Mouse (Mus musculus): ENCODE data around the gene Gbp6. TPM values are rescaled to one million over a fixed set of nuclear protein-coding genes. Genes with fewer than 3 reads are reported as not detected.

Gene Gbp6
- polyA plus RNA-seq (2017; shearing (Covaris generic)) = 183 TPM

GRCm38 (mm10) chr5:105293226-105294165 lies at the start of gene Gbp6, which contains the start of gene Gm43302:
Gbp6 (minus strand) TSS chr5:105293698.
Gm43302 (minus strand) TSS chr5:105293695.

GRCm38 (mm10) chr5:105239483-105240047 lies 53.9 kb downstream of the Gbp6 start, which contains the start of gene Gbp10:
Gbp10 (minus strand) TSS chr5:105239533.

Other genes with a start within 250 kb of the Gbp6 start
- 128 TPM for gene Gbp9, start 154.2 kb downstream of the Gbp6 start, polyA plus RNA-seq (2017; shearing (Covaris generic))
- gene Gbp8, start 154.2 kb downstream of the Gbp6 start, polyA plus RNA-seq (2017; shearing (Covaris generic)) = 92.8 TPM
- gene Gbp4, start 154.1 kb downstream of the Gbp6 start, polyA plus RNA-seq (2017; shearing (Covaris generic)) = 217 TPM
- gene Gbp10, start 54.2 kb downstream of the Gbp6 start, polyA plus RNA-seq (2017; shearing (Covaris generic)) = 75.7 TPM
- gene Gm43302, start within 50 bp of the Gbp6 start, polyA plus RNA-seq (2017; shearing (Covaris generic)) = 5.6 TPM
- gene Lrrc8b, start 122.1 kb upstream of the Gbp6 start, polyA plus RNA-seq (2017; shearing (Covaris generic)) = 5.5 TPM
- 161 TPM for gene Lrrc8c, start 225.7 kb upstream of the Gbp6 start, polyA plus RNA-seq (2017; shearing (Covaris generic))